Mouse (Mus musculus) intestine, embryonic 15.5 days (tissue): Measurements from ENCODE around the gene Vmn2r3. TPM values are rescaled to one million over a fixed set of nuclear protein-coding genes. Genes with fewer than 3 reads are reported as not detected.
"Not testable (repeated sequence)": the region's sequence is repeated elsewhere in the genome, so short reads cannot be mapped to it uniquely, and the experiment has no call there.

Experiments
- ATAC-seq: fragments of 200-750 bp; cut with Nextera tagmentation; 2 replicates; pipeline ENCODE4 v1.8.0; 2017; ENCODE audit warnings: moderate TSS enrichment, moderate library complexity
- H3K27ac ChIP-seq: fragments of 300-500 bp; sonication (generic); 2 replicates; pipeline ENCODE4 v1.5.1; 2015; ENCODE audit warnings: mild to moderate bottlenecking, inconsistent platforms
- H3K27me3 ChIP-seq: fragments of 300-500 bp; sonication (generic); replicated peaks from 2 replicates; pipeline ENCODE4 v1.6.1; 2015; ENCODE audit warnings: inconsistent platforms
- H3K36me3 ChIP-seq: fragments of 300-500 bp; sonication (generic); 2 replicates; pipeline ENCODE4 v1.6.1; 2015; ENCODE audit warnings: inconsistent platforms
- H3K4me1 ChIP-seq: fragments of 300-500 bp; sonication (generic); replicated peaks from 2 replicates; pipeline ENCODE4 v1.6.1; 2015; ENCODE audit warnings: inconsistent platforms
- H3K4me2 ChIP-seq: fragments of 300-500 bp; sonication (generic); replicated peaks from 2 replicates; pipeline ENCODE4 v1.6.1; 2015; ENCODE audit warnings: mild to moderate bottlenecking, inconsistent platforms
- H3K4me3 ChIP-seq: fragments of 300-500 bp; sonication (generic); replicated peaks from 2 replicates; pipeline ENCODE4 v1.5.1; 2015; ENCODE audit warnings: inconsistent platforms
- H3K9ac ChIP-seq: fragments of 300-500 bp; sonication (generic); 2 replicates; pipeline ENCODE4 v1.6.1; 2015; ENCODE audit warnings: inconsistent platforms
- H3K9me3 ChIP-seq: fragments of 300-500 bp; sonication (generic); 2 replicates; pipeline ENCODE4 v1.6.1; 2016; ENCODE audit warnings: inconsistent platforms
- WGBS: fragments of 180-500 bp; shearing (Covaris S2); methylation state at CpG from one replicate; pipeline ENCODE4 v1.1.7; 2015; 5-methylcytosine and 5-hydroxymethylcytosine counted together
- polyA plus RNA-seq: library from polyadenylated mRNA; unstranded; fragments of >200 nt; fragmentation: Nextera tagmentation; extraction: Ambion mirVana; gene quantifications from 2 replicates; pipeline ENCODE4 v1.2.1, GENCODE M21; 2015

Vmn2r3 gene
- 0.03 TPM in 1 of 2 replicates, not detected in the other for polyA plus RNA-seq

- no peak within 1 kb of the TSS for H3K4me2 ChIP-seq
- H3K4me3 ChIP-seq = no peak within 1 kb of the TSS
- WGBS = 78% methylated on average over 1 of the region's 1 CpGs
- H3K27me3 ChIP-seq = no peaks in the 10 kb centered on the region
- no peak within 1 kb of the TSS for H3K27ac ChIP-seq
- no peaks in the 10 kb centered on the region for H3K36me3 ChIP-seq
- ATAC-seq = no peak
- no peak within 1 kb of the TSS for H3K9ac ChIP-seq
- no peaks in the 10 kb centered on the region for H3K4me1 ChIP-seq
- H3K9me3 ChIP-seq = no peaks in the 10 kb centered on the region
These were observed at the start of gene Vmn2r3 for GRCm38 (mm10) chr3:64289609-64290008. Vmn2r3 (minus strand) TSS chr3:64289709.

DNA sequence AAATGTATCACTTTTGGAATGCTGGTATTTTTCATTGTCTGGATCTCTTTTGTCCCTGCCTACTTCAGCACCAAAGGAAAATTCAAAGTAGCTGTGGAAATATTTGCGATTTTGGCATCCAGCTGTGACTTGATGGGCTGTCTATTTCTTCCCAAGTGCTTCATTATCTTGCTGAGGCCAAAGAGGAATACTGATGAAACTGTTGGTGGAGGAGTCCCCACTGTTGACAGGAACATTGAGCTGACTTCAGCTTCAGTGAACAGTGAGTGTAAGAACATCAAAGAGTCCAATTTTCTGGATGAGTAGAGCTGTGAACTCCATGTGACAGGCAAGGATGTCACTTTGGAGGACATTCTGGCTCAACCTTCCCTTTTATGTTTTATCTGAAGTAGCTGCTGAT, 43.0 kb upstream of the Vmn2r3 start:
- no peak overlapping the region for H3K9ac ChIP-seq
- H3K9me3 ChIP-seq = no peaks in the 10 kb centered on the region
- no peak overlapping the region for H3K4me2 ChIP-seq
- no peaks in the 10 kb centered on the region for H3K4me1 ChIP-seq
- ATAC-seq = no peak
- WGBS = 78% methylated on average over 1 of the region's 1 CpGs
- H3K36me3 ChIP-seq = no peaks in the 10 kb centered on the region
- H3K27ac ChIP-seq = no peak overlapping the region
- no peaks in the 10 kb centered on the region for H3K27me3 ChIP-seq
- H3K4me3 ChIP-seq = no peak overlapping the region

GRCm38 (mm10) chr3:64321824-64322223, 32.3 kb upstream of the Vmn2r3 start:
- Histone ChIP-seq H3K4me3 (no peak overlapping the region), H3K4me2 (no peak overlapping the region), H3K9me3 (no peaks in the 10 kb centered on the region), H3K9ac (no peak overlapping the region), H3K27me3 (no peaks in the 10 kb centered on the region), H3K27ac (no peak overlapping the region), H3K36me3 (no peaks in the 10 kb centered on the region), H3K4me1 (no peaks in the 10 kb centered on the region)
- WGBS = 79% methylated on average over 2 of the region's 2 CpGs
- ATAC-seq = no peak

DNA sequence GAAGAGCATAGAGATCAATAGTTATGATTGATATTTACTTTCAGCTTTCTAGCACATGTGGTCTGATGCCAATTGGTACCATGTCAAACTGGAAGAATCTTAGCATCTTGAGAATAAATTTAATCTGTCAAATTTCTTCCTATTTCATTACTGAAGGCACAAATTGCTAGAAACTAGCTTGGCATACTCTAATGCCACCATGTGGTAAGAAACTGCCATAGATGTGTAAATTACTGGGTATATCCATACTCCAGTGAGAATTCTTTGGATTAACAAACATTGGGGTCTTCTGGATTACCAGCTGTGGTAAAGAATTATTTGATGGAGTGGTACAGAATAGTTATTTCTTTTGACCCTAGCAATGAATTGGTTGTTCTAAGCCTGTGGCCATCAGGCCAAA, 17.3 kb upstream of the Vmn2r3 start:
- Histone ChIP-seq H3K9ac (no peak overlapping the region), H3K4me2 (no peak overlapping the region), H3K27ac (no peak overlapping the region), H3K4me1 (no peaks in the 10 kb centered on the region), H3K27me3 (no peaks in the 10 kb centered on the region), H3K9me3 (no peaks in the 10 kb centered on the region), H3K36me3 (no peaks in the 10 kb centered on the region), H3K4me3 (no peak overlapping the region)
- ATAC-seq = no peak

DNA sequence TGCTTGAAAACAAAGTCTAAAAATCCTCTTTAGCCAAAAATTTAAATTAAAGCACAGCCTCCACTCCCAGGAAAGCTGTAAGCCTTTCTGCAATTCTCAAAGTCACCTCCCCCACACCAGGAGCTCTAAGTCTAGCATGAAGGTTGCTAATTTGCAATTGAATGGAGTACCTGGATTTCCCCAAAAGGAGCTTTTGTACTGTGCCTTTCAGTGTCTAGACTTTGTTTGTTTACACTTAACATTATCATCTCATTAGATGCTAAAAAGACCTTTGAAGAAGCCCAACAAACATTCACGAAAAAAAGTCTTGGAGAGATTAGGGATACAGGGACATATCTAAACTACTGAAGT, 23.8 kb downstream of the Vmn2r3 start:
- Histone ChIP-seq H3K4me1 (no peaks in the 10 kb centered on the region), H3K4me2 (no peak overlapping the region), H3K4me3 (no peak overlapping the region), H3K27me3 (no peaks in the 10 kb centered on the region), H3K9me3 (no peaks in the 10 kb centered on the region), H3K27ac (no peak overlapping the region), H3K9ac (no peak overlapping the region), H3K36me3 (no peaks in the 10 kb centered on the region)
- no peak for ATAC-seq
- WGBS = 29% methylated on average over 1 of the region's 1 CpGs

DNA sequence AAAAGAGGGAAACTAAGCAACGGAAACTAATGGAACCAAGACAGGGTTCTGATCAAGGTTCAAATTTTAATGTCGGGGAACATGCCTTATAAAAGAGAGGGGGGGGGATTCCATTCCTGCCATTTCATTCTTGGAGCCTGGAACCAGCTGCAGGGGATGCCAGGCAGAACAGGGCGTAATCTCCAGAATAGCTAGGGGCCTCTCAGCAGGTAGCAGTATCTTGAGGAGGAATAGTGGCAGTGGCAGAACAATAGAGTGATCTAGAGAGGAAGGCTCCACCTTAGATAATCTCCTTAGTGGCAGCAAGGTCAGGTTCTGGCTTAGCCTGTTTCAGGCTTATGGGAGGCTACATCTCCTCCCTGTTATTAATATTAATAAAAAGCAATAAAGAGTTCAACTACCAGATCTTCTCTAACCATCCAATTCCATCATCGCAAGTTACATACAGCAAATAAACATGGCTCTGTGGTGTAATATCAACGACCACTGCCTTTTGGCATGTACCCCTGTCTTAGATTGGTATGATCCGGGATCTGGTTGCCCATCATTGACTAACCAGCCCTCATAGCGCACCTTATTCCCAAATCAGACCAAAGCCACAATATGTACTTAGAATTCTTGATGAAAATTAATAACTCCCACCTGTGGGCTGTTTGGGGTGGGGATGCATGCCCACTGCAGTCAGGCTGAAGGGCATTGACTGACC, 24.3 kb downstream of the Vmn2r3 start:
- not testable (repeated sequence) for H3K4me2 ChIP-seq, H3K27me3 ChIP-seq, H3K9ac ChIP-seq, ATAC-seq, H3K4me1 ChIP-seq, H3K4me3 ChIP-seq, H3K9me3 ChIP-seq, H3K27ac ChIP-seq, H3K36me3 ChIP-seq
- WGBS = 48% methylated on average over 7 of the region's 7 CpGs

- Histone ChIP-seq H3K9ac (no peak overlapping the region), H3K4me2 (no peak overlapping the region), H3K27me3 (no peaks in the 10 kb centered on the region), H3K4me3 (no peak overlapping the region), H3K4me1 (no peaks in the 10 kb centered on the region), H3K9me3 (no peaks in the 10 kb centered on the region), H3K27ac (no peak overlapping the region), H3K36me3 (no peaks in the 10 kb centered on the region)
- ATAC-seq = no peak
- 81% methylated on average over 3 of the region's 3 CpGs for WGBS
These were observed 29.9 kb downstream of the Vmn2r3 start for GRCm38 (mm10) chr3:64259582-64259981.

DNA sequence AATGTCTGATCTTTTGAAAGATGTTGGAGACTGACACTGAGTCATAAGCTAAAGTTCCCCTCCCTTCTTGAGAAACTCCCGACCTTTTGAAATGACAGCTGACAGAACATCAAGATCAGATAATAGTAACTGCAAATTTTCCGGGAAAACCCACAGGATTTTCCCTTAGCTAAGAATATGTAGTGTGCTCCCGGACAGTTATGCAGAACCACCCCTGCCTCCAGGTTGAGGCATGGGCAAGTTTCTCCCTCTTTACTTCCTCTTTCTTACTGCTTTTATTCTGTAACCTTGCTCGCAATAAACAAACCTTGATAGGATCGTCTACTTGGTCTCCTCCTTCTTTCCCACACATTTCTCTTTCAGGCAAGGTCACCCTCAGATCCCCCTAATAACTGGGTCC, 37.9 kb downstream of the Vmn2r3 start:
- no peaks in the 10 kb centered on the region for H3K36me3 ChIP-seq
- no peak overlapping the region for H3K4me2 ChIP-seq
- WGBS = 83% methylated on average over 5 of the region's 5 CpGs
- no peak for ATAC-seq
- H3K27me3 ChIP-seq = no peaks in the 10 kb centered on the region
- H3K9ac ChIP-seq = no peak overlapping the region
- H3K4me3 ChIP-seq = no peak overlapping the region
- no peaks in the 10 kb centered on the region for H3K4me1 ChIP-seq
- no peaks in the 10 kb centered on the region for H3K9me3 ChIP-seq
- H3K27ac ChIP-seq = no peak overlapping the region

DNA sequence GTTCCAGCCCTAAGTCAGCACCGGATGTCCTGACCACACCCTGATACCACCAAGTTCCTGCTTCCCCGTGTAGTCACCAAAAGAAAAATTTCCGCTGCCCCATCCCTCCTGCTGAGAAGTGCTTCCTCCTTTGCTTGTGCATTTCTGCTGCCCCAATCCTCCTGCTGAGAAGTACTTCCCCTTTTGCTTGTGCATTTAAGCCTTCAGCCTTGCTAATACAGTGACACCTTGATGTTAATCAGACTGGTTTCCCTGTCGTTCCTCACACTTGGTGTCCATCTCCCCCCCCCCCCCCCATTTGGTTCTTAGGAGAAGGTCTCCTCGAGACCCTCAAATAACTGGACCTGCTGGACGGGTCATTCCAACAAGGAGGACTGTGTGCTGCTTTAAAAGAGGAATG, 39.0 kb downstream of the Vmn2r3 start:
- not testable (repeated sequence) for H3K9me3 ChIP-seq, H3K27ac ChIP-seq, H3K36me3 ChIP-seq, ATAC-seq, H3K27me3 ChIP-seq, H3K4me1 ChIP-seq, H3K9ac ChIP-seq, H3K4me2 ChIP-seq, H3K4me3 ChIP-seq
- WGBS = 87% methylated on average over 6 of the region's 6 CpGs

- not testable (repeated sequence) for ATAC-seq, H3K9ac ChIP-seq, H3K27me3 ChIP-seq, H3K4me1 ChIP-seq, H3K36me3 ChIP-seq, H3K27ac ChIP-seq, H3K9me3 ChIP-seq, H3K4me3 ChIP-seq, H3K4me2 ChIP-seq
- WGBS = 86% methylated on average over 6 of the region's 6 CpGs
These were observed 54.0 kb downstream of the Vmn2r3 start for GRCm38 (mm10) chr3:64235459-64235858.

- H3K9ac ChIP-seq, H3K4me2 ChIP-seq, H3K4me3 ChIP-seq, H3K4me1 ChIP-seq, ATAC-seq, H3K36me3 ChIP-seq, H3K27ac ChIP-seq, H3K9me3 ChIP-seq, H3K27me3 ChIP-seq: not testable (repeated sequence)
- 86% methylated on average over 7 of the region's 12 CpGs for WGBS
These were observed 55.9 kb downstream of the Vmn2r3 start for GRCm38 (mm10) chr3:64233655-64234054.

GRCm38 (mm10) chr3:64227243-64227642, 62.3 kb downstream of the Vmn2r3 start:
- Histone ChIP-seq H3K4me3 (no peak overlapping the region), H3K27ac (no peak overlapping the region), H3K9me3 (no peaks in the 10 kb centered on the region), H3K9ac (no peak overlapping the region), H3K4me1 (no peaks in the 10 kb centered on the region), H3K27me3 (no peaks in the 10 kb centered on the region), H3K4me2 (no peak overlapping the region), H3K36me3 (no peaks in the 10 kb centered on the region)
- ATAC-seq = no peak
- WGBS = 59% methylated on average over 2 of the region's 2 CpGs
